8 mouse cellular contexts compared by ENCODE assay signal in the genomic region with DNA sequence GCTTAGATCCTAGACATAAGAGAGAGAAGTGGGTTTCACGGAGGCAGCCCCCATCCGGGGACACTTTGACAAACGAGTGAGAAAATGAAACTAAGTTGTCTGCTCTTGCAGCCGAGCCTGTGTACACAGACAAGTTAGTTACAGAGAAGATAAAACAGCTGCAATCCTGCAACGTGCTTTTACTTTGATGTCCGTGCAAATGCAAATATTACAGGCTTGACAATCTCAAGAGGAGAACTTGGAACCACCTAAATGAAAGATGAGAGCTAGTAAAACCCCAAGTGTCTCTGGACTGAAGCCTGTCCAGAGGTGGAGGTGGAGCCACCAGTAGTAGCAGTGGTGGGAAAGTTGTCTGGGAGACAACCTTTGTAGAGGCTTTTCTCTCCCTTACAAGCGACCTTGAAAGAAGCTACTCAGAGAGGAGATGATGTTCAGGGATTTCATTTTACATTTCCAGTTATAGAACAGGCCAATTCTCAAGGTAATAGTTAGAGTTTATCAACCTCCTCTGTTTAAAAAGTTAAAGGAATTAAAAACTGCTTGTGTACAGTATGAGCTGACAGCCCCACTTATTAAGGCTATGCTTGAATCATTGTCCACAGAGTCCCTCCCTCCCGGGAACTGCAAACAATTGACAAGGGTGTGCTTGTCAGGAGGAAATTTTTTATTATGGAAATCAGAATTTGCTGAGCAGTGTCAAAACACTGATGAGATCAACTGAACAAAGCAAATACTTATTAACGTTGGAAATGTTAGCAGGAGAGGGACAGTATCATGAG.
DNase-seq lines count a peak whose midpoint lies in the region; ATAC-seq and TF ChIP-seq lines count a peak whose summit lies in the region.

No protein-coding gene starts in this region.

- H3K4me1 ChIP-seq in heart, embryonic 10.5 days, result no peaks in the 10 kb centered on the region
- H3K4me1 ChIP-seq in bone marrow, adult 2 months (ENCODE audit: control insufficient read depth, insufficient read depth, low read length), result no peaks in the 10 kb centered on the region
- H3K4me1 ChIP-seq in limb, embryonic 15.5 days, result no peaks in the 10 kb centered on the region
- H3K4me1 ChIP-seq in stomach, embryonic 15.5 days, result peaks cover 2% of the 10 kb centered on the region; the same call in 1 of the 2 replicates
- no peaks in the 10 kb centered on the region for H3K4me1 ChIP-seq in midbrain, postnatal 0 days (ENCODE audit: insufficient read depth, low read length)

- DNase-seq in heart, embryonic 10.5 days (ENCODE audit: low spot score), result no peak
- no peak for DNase-seq in heart, postnatal 4 days
- no peak for DNase-seq in midbrain, postnatal 0 days (ENCODE audit: low spot score)
- DNase-seq in cerebellum, adult 18-20 months, result no peak
- no peak for DNase-seq in urinary bladder, adult 18-20 months (ENCODE audit: low spot score in 2 of 2)

- H3K9ac ChIP-seq in limb, embryonic 15.5 days, result no peak overlapping the region
- H3K9ac ChIP-seq in stomach, embryonic 15.5 days, result no peak overlapping the region
- no peak overlapping the region for H3K9ac ChIP-seq in midbrain, postnatal 0 days (replicated peaks; ENCODE audit: low read length, poor library complexity, severe bottlenecking)

- WGBS in heart, embryonic 10.5 days, result 53% methylated on average over 9 of the region's 9 CpGs
- 9% methylated on average over 9 of the region's 9 CpGs for WGBS in bone marrow, adult 2 months
- WGBS in limb, embryonic 15.5 days, result 47% methylated on average over 9 of the region's 9 CpGs
- 21% methylated on average over 9 of the region's 9 CpGs for WGBS in stomach, embryonic 15.5 days
- 51% methylated on average over 9 of the region's 9 CpGs for WGBS in midbrain, postnatal 0 days

- peak overlapping the region; percentile 12 for H3K4me2 ChIP-seq in limb, embryonic 15.5 days
- H3K4me2 ChIP-seq in stomach, embryonic 15.5 days, result peak overlapping the region; percentile 52
- H3K4me2 ChIP-seq in midbrain, postnatal 0 days (ENCODE audit: low read depth, low read length, poor library complexity, severe bottlenecking), result no peak overlapping the region

- TF ChIP-seq CTCF in bone marrow, adult 2 months (IDR thresholded peaks at IDR 0.05; ENCODE audit: control insufficient read depth, insufficient read depth, low read length), result no peak
- no peak for TF ChIP-seq CTCF in midbrain, postnatal 0 days (IDR thresholded peaks at IDR 0.05)

- ATAC-seq in limb, embryonic 15.5 days (ENCODE audit: insufficient number of reproducible peaks, low FRiP score, low TSS enrichment, low read depth), result no peak
- ATAC-seq in stomach, embryonic 15.5 days (ENCODE audit: insufficient read depth, low FRiP score, low read depth), result no peak
- no peak for ATAC-seq in midbrain, postnatal 0 days (ENCODE audit: low FRiP score)

- no peaks in the 10 kb centered on the region for H3K27me3 ChIP-seq in heart, embryonic 10.5 days (ENCODE audit: insufficient read depth, poor library complexity, severe bottlenecking)
- H3K27me3 ChIP-seq in limb, embryonic 15.5 days, result no peaks in the 10 kb centered on the region
- no peaks in the 10 kb centered on the region for H3K27me3 ChIP-seq in stomach, embryonic 15.5 days (replicated peaks)
- H3K27me3 ChIP-seq in midbrain, postnatal 0 days (ENCODE audit: insufficient read depth, low read length), result no peaks in the 10 kb centered on the region

- TF ChIP-seq POLR2A in bone marrow, adult 2 months (IDR thresholded peaks at IDR 0.05; ENCODE audit: borderline replicate concordance, control insufficient read depth, low read depth, low read length), result no peak

- peak overlapping the region; percentile 24; the same call in 1 of the 2 replicates for H3K4me3 ChIP-seq in heart, embryonic 10.5 days
- H3K4me3 ChIP-seq in bone marrow, adult 2 months (replicated peaks; ENCODE audit: control insufficient read depth, low read depth, low read length), result peak overlapping the region; percentile 40
- H3K4me3 ChIP-seq in limb, embryonic 15.5 days, result no peak overlapping the region
- peak overlapping the region; percentile 23 for H3K4me3 ChIP-seq in stomach, embryonic 15.5 days (replicated peaks)
- H3K4me3 ChIP-seq in midbrain, postnatal 0 days (ENCODE audit: low read depth, low read length), result no peak overlapping the region

- no peaks in the 10 kb centered on the region for H3K9me3 ChIP-seq in heart, embryonic 10.5 days
- H3K9me3 ChIP-seq in limb, embryonic 15.5 days, result no peaks in the 10 kb centered on the region
- no peaks in the 10 kb centered on the region for H3K9me3 ChIP-seq in stomach, embryonic 15.5 days
- no peaks in the 10 kb centered on the region for H3K9me3 ChIP-seq in midbrain, postnatal 0 days (ENCODE audit: low read length)

- H3K27ac ChIP-seq in heart, embryonic 10.5 days, result peak overlapping the region; percentile 36; the same call in 1 of the 2 replicates
- H3K27ac ChIP-seq in bone marrow, adult 2 months (ENCODE audit: control insufficient read depth, insufficient read depth, low read depth, low read length, poor library complexity), result peak overlapping the region; percentile 4; the same call in 1 of the 2 replicates
- H3K27ac ChIP-seq in limb, embryonic 15.5 days, result no peak overlapping the region
- H3K27ac ChIP-seq in stomach, embryonic 15.5 days, result peak overlapping the region; percentile 40; the same call in 1 of the 2 replicates
- no peak overlapping the region for H3K27ac ChIP-seq in midbrain, postnatal 0 days (ENCODE audit: low read depth, low read length)

- no peaks in the 10 kb centered on the region for H3K36me3 ChIP-seq in heart, embryonic 10.5 days
- H3K36me3 ChIP-seq in limb, embryonic 15.5 days, result no peaks in the 10 kb centered on the region
- no peaks in the 10 kb centered on the region for H3K36me3 ChIP-seq in stomach, embryonic 15.5 days
- no peaks in the 10 kb centered on the region for H3K36me3 ChIP-seq in midbrain, postnatal 0 days (ENCODE audit: insufficient read depth, low read length)

Comparison
In these comparisons a context has a peak if more than half of its experiments do, and no peak if none do; other contexts are left out.
1. H3K27ac ChIP-seq: peak in heart, embryonic 10.5 days (single experiment), bone marrow, adult 2 months (single experiment) and stomach, embryonic 15.5 days (single experiment); none in limb, embryonic 15.5 days (single experiment) and midbrain, postnatal 0 days (single experiment).
2. H3K4me3 ChIP-seq: peak in heart, embryonic 10.5 days (single experiment), bone marrow, adult 2 months (single experiment) and stomach, embryonic 15.5 days (single experiment); none in limb, embryonic 15.5 days (single experiment) and midbrain, postnatal 0 days (single experiment).